Mouse (Mus musculus) intestine, postnatal 0 days (tissue): ENCODE measurements around the gene Zc3h7a. TPM values are rescaled to one million over a fixed set of nuclear protein-coding genes. Genes with fewer than 3 reads are reported as not detected.
A peak's percentile ranks its signal among the peaks of the same experiment; 100 is the strongest.

Experiments used
- ATAC-seq: fragments of 200-750 bp; cut with Nextera tagmentation; 2 replicates; pipeline ENCODE4 v1.8.0; 2017; ENCODE audit warnings: mild to moderate bottlenecking, moderate TSS enrichment, moderate library complexity
- H3K27ac ChIP-seq: fragments of 300-500 bp; sonication (generic); 2 replicates; pipeline ENCODE4 v1.5.1; 2014; ENCODE audit warnings: mild to moderate bottlenecking, low read depth, low read length, moderate library complexity
- H3K27me3 ChIP-seq: fragments of 300-500 bp; sonication (generic); replicated peaks from 2 replicates; pipeline ENCODE4 v1.6.1; 2014; ENCODE audit warnings: low read length, mixed read lengths; ENCODE audit not compliant: control insufficient read depth, insufficient read depth
- H3K36me3 ChIP-seq: fragments of 300-500 bp; sonication (generic); 2 replicates; pipeline ENCODE4 v1.6.1; 2014; ENCODE audit warnings: mild to moderate bottlenecking, moderate library complexity; ENCODE audit not compliant: control insufficient read depth, insufficient read depth
- H3K4me1 ChIP-seq: fragments of 300-500 bp; sonication (generic); replicated peaks from 2 replicates; pipeline ENCODE4 v1.6.1; 2014; ENCODE audit warnings: antibody characterized with exemption, low read length, mixed read lengths; ENCODE audit not compliant: control insufficient read depth, insufficient read depth
- H3K4me2 ChIP-seq: fragments of 300-500 bp; sonication (generic); replicated peaks from 2 replicates; pipeline ENCODE4 v1.6.1; 2014; ENCODE audit warnings: low read depth, mild to moderate bottlenecking, moderate library complexity
- H3K4me3 ChIP-seq: fragments of 300-500 bp; sonication (generic); 2 replicates; pipeline ENCODE4 v1.5.1; 2014; ENCODE audit warnings: low read depth, low read length
- H3K9ac ChIP-seq: fragments of 300-500 bp; sonication (generic); 2 replicates; pipeline ENCODE4 v1.6.1; 2014; ENCODE audit warnings: mild to moderate bottlenecking, low read depth, low read length
- H3K9me3 ChIP-seq: fragments of 300-500 bp; sonication (generic); 2 replicates; pipeline ENCODE4 v1.6.1; 2016; ENCODE audit warnings: mixed run types; ENCODE audit not compliant: control insufficient read depth
- CTCF ChIP-seq: sonication (generic); IDR thresholded peaks from 2 replicates; pipeline ENCODE4 v1.5.1; 2016; ENCODE audit warnings: low read depth, mild to moderate bottlenecking, control low read depth, antibody characterized with exemption, moderate library complexity
- WGBS: fragments of 180-500 bp; shearing (Covaris S2); extraction: QIAGEN DNeasy Blood & Tissue Kit; methylation state at CpG from one replicate; pipeline ENCODE4 v1.1.7; 2014; 5-methylcytosine and 5-hydroxymethylcytosine counted together
- polyA plus RNA-seq: library from polyadenylated mRNA; unstranded; fragments of >200 nt; fragmentation: Nextera tagmentation; extraction: Ambion mirVana; gene quantifications from 2 replicates; pipeline ENCODE4 v1.2.1, GENCODE M21; 2015

The Zc3h7a gene
- polyA plus RNA-seq, 1 experiment from 2014 or later, result 32.4 TPM

- peaks cover 49% of the 10 kb centered on the region for H3K36me3 ChIP-seq
- H3K27me3 ChIP-seq, result no peaks in the 10 kb centered on the region
- H3K9ac ChIP-seq, result no peak overlapping the region
- 93% methylated on average over 3 of the region's 3 CpGs for WGBS
- no peak for ATAC-seq
- H3K4me1 ChIP-seq, result 0 out of 2 replicates have a peak, but pooled peaks cover 4% of the 10 kb centered on the region
- no peak overlapping the region for H3K4me2 ChIP-seq
- H3K4me3 ChIP-seq, result no peak overlapping the region
- H3K27ac ChIP-seq, result no peak overlapping the region
- no peaks in the 10 kb centered on the region for H3K9me3 ChIP-seq
- TF ChIP-seq CTCF, result no peak
Measured at GRCm38 (mm10) chr16:11200247-11200646, 24.1 kb upstream of the Zc3h7a start.

- 64% methylated on average over 2 of the region's 2 CpGs for WGBS
- Histone ChIP-seq H3K9ac (no peak overlapping the region), H3K27ac (no peak overlapping the region; the same call in 1 of the 2 replicates), H3K4me2 (no peak overlapping the region), H3K4me3 (no peak overlapping the region), H3K27me3 (no peaks in the 10 kb centered on the region), H3K9me3 (no peaks in the 10 kb centered on the region), H3K36me3 (peaks cover 67% of the 10 kb centered on the region), H3K4me1 (no peaks in the 10 kb centered on the region)
- no peak for ATAC-seq
- no peak for TF ChIP-seq CTCF
Measured at GRCm38 (mm10) chr16:11198467-11198866, 22.3 kb upstream of the Zc3h7a start.

GRCm38 (mm10) chr16:11197052-11197451 lies 20.9 kb upstream of the Zc3h7a start:
- Histone ChIP-seq H3K9me3 (no peaks in the 10 kb centered on the region), H3K4me2 (no peak overlapping the region), H3K36me3 (peaks cover 77% of the 10 kb centered on the region), H3K9ac (no peak overlapping the region), H3K4me1 (no peaks in the 10 kb centered on the region), H3K27me3 (no peaks in the 10 kb centered on the region), H3K27ac (no peak overlapping the region), H3K4me3 (no peak overlapping the region)
- no peak for TF ChIP-seq CTCF
- 88% methylated on average over 4 of the region's 4 CpGs for WGBS
- ATAC-seq, result no peak

- no peak overlapping the region for H3K4me3 ChIP-seq
- H3K27me3 ChIP-seq, result no peaks in the 10 kb centered on the region
- no peaks in the 10 kb centered on the region for H3K9me3 ChIP-seq
- no peak for ATAC-seq
- peaks cover 56% of the 10 kb centered on the region for H3K36me3 ChIP-seq
- no peaks in the 10 kb centered on the region for H3K4me1 ChIP-seq
- no peak for TF ChIP-seq CTCF
- no peak overlapping the region for H3K27ac ChIP-seq
- H3K9ac ChIP-seq, result no peak overlapping the region
- 96% methylated on average over 2 of the region's 2 CpGs for WGBS
- no peak overlapping the region for H3K4me2 ChIP-seq
Measured at GRCm38 (mm10) chr16:11193231-11193630, 17.0 kb upstream of the Zc3h7a start.

GRCm38 (mm10) chr16:11190150-11190549 lies 14.0 kb upstream of the Zc3h7a start:
- no peaks in the 10 kb centered on the region for H3K27me3 ChIP-seq
- no peak overlapping the region for H3K4me2 ChIP-seq
- 77% methylated on average over 7 of the region's 7 CpGs for WGBS
- H3K9me3 ChIP-seq, result no peaks in the 10 kb centered on the region
- no peak overlapping the region for H3K27ac ChIP-seq
- H3K4me1 ChIP-seq, result no peaks in the 10 kb centered on the region
- ATAC-seq, result no peak
- no peak for TF ChIP-seq CTCF
- H3K4me3 ChIP-seq, result no peak overlapping the region
- H3K9ac ChIP-seq, result no peak overlapping the region
- H3K36me3 ChIP-seq, result peaks cover 27% of the 10 kb centered on the region

- H3K9ac ChIP-seq, result no peak overlapping the region
- TF ChIP-seq CTCF, result no peak
- H3K4me2 ChIP-seq, result peak overlapping the region; percentile 78
- H3K4me1 ChIP-seq, result 0 out of 2 replicates have a peak, but pooled peaks cover 4% of the 10 kb centered on the region
- no peak overlapping the region for H3K27ac ChIP-seq
- no peaks in the 10 kb centered on the region for H3K9me3 ChIP-seq
- H3K4me3 ChIP-seq, result no peak overlapping the region
- no peaks in the 10 kb centered on the region for H3K36me3 ChIP-seq
- WGBS, result 60% methylated on average over 2 of the region's 2 CpGs
- no peak for ATAC-seq
- no peaks in the 10 kb centered on the region for H3K27me3 ChIP-seq
Measured at GRCm38 (mm10) chr16:11177404-11177803, 1.2 kb upstream of the Zc3h7a start.

GRCm38 (mm10) chr16:11176884-11177244 lies 671 bp upstream of the Zc3h7a start:
- Histone ChIP-seq H3K36me3 (no peaks in the 10 kb centered on the region), H3K9ac (peak overlapping the region; percentile 92), H3K4me2 (peak overlapping the region; percentile 78), H3K27me3 (no peaks in the 10 kb centered on the region), H3K27ac (peak overlapping the region; percentile 91), H3K4me3 (peak overlapping the region; percentile 82), H3K4me1 (0 out of 2 replicates have a peak, but pooled peaks cover 4% of the 10 kb centered on the region), H3K9me3 (no peaks in the 10 kb centered on the region)
- no peak for ATAC-seq
- 2% methylated on average over 4 of the region's 4 CpGs for WGBS
- TF ChIP-seq CTCF, result no peak
